ENCODE assay signal across 13 mouse cellular contexts in the genomic region with DNA sequence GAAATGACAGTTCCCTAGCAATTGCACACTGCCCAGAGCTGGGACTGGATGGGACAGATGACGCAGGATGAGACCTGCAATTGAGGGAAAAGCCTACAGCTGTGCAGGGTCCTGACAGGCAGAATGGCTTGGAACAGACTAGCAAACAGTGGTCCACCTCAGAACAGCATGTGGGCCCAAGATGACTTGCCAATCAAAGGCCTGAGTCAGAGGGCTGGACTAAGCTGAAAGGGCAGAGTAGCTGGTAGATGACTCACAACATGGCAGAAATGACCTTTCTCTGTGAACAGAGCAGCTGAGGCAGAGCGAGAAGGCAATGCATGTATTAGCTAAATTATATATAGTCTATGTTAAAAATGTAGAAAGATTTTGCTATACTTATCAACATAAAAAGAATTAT.
"Had no signal": no experiment of that assay in that cellular context is flagged by ENCODE, and none has a peak within 500 bp of the region (broad histone marks: within the 10 kb centered on the region; RNA-seq: fewer than 3 reads in every experiment).

No protein-coding gene starts in this region.

- H3K4me2 ChIP-seq: liver, embryonic 11.5 days; lung, embryonic 14.5 days; midbrain, embryonic 12.5 days had no signal

- H3K27me3 ChIP-seq: midbrain, embryonic 12.5 days had no signal

- H3K27ac ChIP-seq: kidney, postnatal 0 days; layer of hippocampus, adult 2 months; midbrain, embryonic 12.5 days; stomach, postnatal 0 days had no signal

- H3K9ac ChIP-seq: lung, embryonic 14.5 days; midbrain, embryonic 12.5 days had no signal

- H3K36me3 ChIP-seq: midbrain, embryonic 12.5 days had no signal

- H3K4me3 ChIP-seq: layer of hippocampus, adult 2 months; midbrain, embryonic 12.5 days had no signal

- H3K4me1 ChIP-seq: midbrain, embryonic 12.5 days had no signal

- DNase-seq: kidney, adult 9 months; kidney, postnatal 4 days; left cerebral cortex, postnatal 4 days; lung, embryonic 14.5 days; lung, postnatal 10 days; lung, postnatal 4 days; right cerebral cortex, adult 18-20 months; thymus, postnatal 4 days had no signal

- H3K9me3 ChIP-seq: midbrain, embryonic 12.5 days had no signal
